Mouse (Mus musculus): ENCODE data around the gene Unc5c.

DNA sequence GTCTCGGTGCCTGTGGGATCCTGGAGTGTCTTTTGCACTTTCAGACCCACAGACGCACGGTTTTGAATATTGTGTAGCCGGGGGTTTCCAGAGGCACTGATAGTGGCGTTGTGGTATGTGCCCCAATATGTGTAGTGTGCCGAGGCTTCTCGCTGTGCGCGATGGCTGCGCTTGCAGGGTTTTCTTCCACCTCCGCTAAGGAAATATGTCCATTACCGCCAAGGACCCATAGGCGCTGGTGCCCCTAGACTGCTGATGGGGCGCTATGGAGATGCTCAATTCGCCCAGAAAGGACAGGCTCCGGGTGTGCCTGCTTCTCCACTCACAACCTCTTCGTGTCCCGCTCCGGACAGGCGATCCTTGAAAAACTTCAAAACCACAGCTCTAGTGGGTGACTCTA is 1.0 kb downstream of the Unc5c start:
- no peak for TF ChIP-seq CTCF (IDR thresholded peaks at IDR 0.05; ENCODE audit: extremely low read depth, insufficient read depth, low read length)
- TF ChIP-seq POLR2A (IDR thresholded peaks at IDR 0.05; ENCODE audit: extremely low read depth, insufficient read depth, low read length): 0 out of 2 replicates have a peak, but pooled peaks have one; percentile 11

Data from cortical plate, adult 2 months (tissue).